Mouse (Mus musculus) adrenal gland, adult 2 months (tissue): ENCODE measurements around the gene Cps1. TPM values are rescaled to one million over a fixed set of nuclear protein-coding genes. Genes with fewer than 3 reads are reported as not detected.

Source experiments
- DNase-seq: peaks from one replicate; pipeline ENCODE4 v3.0.0; 2021
- polyA plus RNA-seq: library from polyadenylated mRNA; depleted of rRNA; stranded (reverse); fragments of >200 nt; gene quantifications from 2 replicates; pipeline ENCODE4 v1.2.3, GENCODE M21; 2012; rRNA removed
- total RNA-seq, 2 experiments: library from RNA; stranded (reverse); gene quantifications; 2 replicates each; pipeline ENCODE4 v1.2.3; 2021

Gene Cps1
- total and polyA plus RNA-seq, 3 experiments: 0.10 to 6.0 (median 0.14) TPM

DNA sequence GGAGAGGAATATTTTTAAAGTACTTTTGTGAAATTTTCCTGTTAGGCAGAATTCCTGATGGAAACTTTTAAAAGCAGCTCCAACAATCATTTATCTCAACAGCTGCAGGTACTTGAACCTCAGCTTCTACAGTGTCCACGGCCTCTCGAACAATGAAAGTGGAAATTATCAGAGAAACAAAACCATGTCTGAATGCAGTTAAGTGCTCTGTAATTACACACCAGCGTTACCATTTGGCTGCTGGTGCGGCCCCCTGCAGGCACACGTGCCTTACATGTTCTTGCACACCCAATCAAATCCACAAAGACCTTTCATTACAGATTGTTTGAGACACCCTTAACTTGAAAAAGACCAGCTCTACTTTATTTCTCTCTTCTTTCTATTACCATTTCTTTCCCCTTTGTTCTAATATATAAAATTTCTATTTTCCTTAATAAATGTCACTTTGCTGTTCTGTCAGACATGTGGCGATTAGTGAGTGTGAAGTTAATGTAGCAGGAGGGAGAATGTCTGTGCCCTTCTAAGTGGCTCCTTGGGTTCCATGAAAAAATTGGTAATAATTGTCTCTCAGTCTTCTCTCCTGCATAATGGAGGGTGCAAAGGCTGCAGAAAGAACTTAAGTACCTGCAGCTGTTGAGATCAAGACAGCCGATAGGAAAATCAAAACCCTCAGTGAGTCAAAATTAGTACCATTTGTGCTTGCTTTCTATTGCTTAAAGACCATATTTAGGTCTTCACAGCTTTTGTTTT lies 112.8 kb downstream of the Cps1 start:
- DNase-seq: no peak

GRCm38 (mm10) chr1:67238446-67238845 lies 115.6 kb downstream of the Cps1 start:
- no peak for DNase-seq

GRCm38 (mm10) chr1:67238941-67239340 lies 116.1 kb downstream of the Cps1 start:
- DNase-seq: no peak

GRCm38 (mm10) chr1:67265222-67265621 lies 142.4 kb downstream of the Cps1 start:
- DNase-seq: no peak

DNA sequence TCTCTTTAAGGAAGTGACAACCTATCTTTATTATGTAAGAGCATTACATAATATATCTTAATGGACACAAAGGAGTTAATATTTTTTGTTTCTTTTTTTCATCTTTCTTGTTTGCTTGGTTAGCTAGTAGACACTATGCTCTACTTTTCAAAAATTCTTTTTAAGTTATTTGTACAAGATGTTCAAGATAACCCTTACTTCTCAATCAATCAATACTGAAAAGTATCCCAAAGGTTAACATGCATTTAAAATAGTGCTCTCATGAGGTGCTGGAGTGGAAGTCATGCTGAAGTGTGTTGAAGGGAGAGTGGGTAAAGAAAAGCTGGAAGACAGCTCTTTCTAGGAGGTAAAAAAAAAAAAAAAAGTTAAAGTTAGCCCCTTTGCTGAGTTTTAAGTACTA lies 145.1 kb downstream of the Cps1 start:
- no peak for DNase-seq

DNA sequence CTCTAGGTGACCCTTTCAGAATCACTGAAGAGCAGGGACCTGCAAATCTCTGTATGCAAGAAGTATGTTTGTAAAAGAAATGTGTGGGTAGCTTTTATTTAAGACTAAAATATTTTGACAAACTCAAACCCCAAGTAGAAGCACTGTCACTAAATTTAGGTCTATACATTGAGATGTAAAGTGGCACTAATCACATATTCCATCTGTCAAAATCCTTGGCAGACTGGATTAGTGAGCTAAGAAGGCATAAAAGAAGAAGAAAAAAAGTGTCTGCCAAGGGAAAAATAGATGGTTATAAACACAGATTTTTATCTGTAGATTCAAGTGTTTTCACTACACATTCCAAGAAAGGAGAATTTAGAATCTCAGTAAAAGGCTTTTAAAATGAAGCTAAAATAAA lies 145.6 kb downstream of the Cps1 start:
- DNase-seq: no peak

GRCm38 (mm10) chr1:67276270-67276669 lies 153.4 kb downstream of the Cps1 start:
- DNase-seq: no peak

Other genes with a start within 250 kb of the Cps1 start
- 10 to 100 TPM; 20.4 to 22.5 TPM for gene Myl1, start 177.6 kb upstream of the Cps1 start, total RNA-seq
- 0.58 and 0.95 TPM in 2 replicates for gene Myl1, start 177.6 kb upstream of the Cps1 start, polyA plus RNA-seq
- gene Lancl1, start 84.2 kb upstream of the Cps1 start, total RNA-seq: 10 to 100 TPM; 48.4 to 53.4 TPM
- gene Lancl1, start 84.2 kb upstream of the Cps1 start, polyA plus RNA-seq: 37.8 and 58.0 TPM in 2 replicates